Mouse (Mus musculus): ENCODE results near the gene Nab2.

Nab2 gene

DNA sequence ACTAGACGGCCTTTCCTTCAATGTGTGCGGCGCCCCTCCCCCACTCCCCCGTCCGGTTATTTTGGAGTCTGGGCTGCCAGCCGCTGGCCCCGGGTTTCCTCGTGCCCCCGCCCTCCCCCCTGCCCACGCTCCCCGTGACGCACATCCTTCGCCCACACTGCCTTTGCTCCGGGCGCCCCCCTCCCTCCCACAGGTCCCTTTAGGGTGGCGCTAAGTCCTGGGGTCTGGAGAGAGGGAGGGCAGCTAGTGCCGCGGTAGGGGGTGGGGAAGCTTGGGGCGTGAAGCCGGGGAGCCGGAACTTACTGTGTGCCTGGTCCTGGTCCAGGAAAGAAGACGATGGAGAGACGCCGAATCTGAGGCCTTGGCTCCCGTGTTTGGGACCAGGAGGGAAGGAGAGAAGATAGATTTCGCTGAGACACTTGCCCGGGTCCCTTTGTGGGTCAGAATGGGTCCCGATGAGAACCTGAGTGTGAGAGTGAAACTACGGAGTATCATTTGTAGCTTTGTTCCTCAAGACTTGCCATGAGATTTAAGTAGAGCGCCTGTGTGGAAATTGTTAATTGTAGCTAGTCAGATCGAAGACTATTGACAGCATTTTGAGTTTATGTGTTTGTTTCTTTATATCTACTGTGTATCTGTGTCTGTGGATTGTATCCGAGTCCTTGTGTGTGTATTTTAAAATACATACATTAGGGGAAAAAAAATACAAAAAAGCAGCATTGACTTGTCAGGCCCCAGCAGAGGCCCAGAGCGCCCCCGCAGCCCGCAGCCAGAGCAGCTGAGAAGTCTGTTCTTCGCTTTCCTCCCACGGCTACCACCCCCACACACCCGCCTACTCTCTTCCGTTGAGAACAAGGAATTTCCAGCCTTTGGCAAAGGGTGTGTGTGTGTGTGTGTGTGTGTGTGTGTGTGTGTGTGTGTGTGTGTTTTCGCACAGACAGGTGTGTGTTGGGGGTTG, at the start of gene Nab2:
Nab2 (minus strand) TSS at position 476 of the 958 bp plus-strand sequence.
- DNase-seq (ENCODE audit: low spot score) = peak; percentile 65

DNA sequence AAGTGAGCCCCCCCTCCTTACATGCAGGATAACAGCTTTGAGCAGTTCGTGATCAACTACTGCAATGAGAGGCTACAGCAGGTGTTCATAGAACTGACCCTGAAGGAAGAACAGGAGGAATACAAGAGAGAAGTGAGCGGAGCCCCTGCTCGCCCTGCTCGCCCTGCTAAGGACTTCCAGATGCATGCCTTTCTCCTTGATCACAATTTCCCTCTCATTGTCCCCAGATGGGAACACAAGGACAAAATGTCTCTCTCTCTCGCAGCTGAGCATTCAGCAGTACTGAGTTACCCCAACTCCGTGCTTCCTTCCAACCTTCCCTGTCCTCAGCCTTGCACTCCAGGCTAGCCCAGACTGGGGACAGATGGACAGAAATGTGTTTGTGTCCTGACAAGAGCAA, 44.4 kb upstream of the Nab2 start:
- DNase-seq (ENCODE audit: low spot score) = no peak

DNA sequence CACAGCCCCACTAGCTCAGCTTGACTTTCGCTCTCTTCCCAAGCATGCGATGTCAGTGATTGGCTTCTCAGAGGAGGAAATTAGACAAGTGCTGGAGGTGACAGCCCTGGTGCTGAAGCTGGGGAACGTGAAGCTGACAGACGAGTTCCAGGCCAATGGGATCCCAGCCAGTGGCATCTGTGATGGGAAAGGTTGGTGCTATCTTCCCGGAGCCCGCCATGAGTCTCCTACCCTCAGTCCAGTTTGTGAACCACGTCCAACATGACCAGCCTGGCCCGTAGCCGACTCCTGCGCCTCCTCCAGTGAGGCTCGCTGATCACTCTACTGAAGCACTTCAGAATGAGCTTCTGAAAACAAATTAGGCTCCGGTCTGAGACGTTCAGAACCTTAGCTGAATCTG, 42.0 kb upstream of the Nab2 start:
- no peak for DNase-seq (ENCODE audit: low spot score)

DNA sequence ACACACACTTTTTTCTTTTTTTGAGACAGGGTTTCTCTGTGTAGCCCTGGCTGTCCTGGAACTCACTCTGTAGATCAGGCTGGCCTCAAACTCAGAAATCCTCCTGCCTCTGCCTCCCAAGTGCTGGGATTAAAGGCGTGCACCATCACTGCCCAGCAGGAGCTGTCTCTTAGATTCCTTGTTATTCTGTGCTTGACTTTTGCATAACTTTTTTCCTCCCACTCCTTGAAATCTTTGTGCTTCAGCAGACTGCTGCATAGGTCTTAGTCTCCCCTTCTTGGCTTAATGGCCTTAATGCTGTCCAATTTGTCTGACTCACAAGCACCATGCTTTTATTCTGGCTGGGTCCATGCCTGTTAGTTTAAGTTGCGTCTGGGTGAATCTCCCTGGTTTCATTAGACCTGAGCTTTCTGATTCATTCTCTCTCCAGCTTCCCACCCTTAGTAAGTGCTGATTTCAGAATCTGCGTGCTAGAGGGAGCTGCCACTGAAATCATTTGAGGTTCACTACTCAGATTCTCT, 40.5 kb upstream of the Nab2 start:
- DNase-seq (ENCODE audit: low spot score) = no peak

DNA sequence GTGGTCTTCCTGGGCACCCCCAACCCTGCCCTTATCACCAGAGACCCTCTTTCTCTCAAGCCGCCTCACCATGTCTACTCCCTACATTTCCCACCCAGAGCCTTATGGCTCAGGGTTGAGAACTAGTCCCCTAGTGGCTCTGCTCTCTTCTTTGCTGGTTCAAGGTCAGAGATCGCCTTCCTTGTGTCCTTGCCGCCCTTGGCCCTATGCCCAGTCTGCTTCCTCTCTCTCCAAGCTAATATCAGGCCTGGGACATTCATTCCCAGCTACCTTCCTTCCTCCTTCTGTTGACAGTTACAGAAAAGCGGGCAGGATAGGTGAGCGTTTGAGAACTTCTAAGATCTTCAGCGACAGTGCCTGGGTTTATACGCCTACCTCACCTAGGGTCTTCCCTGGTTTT, 39.4 kb upstream of the Nab2 start:
- DNase-seq (ENCODE audit: low spot score) = no peak

DNA sequence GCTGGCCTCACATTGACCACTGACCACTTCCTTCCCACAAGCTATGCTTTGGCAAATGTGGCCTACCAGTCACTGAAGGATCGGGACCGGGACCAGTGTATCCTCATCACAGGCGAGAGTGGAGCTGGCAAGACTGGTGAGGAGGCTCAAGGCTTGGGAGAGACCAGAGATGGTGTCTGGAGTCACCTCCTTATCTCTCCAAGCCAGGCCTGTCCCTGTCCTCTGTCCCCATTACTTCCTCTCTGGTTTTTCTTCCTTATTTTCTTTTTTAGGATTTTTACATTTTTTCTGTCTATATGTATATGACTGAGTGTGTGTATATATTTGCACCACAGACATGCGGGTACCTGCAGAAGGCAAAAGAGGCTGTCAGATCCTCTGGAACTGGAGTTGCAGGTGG, 37.4 kb upstream of the Nab2 start:
- DNase-seq (ENCODE audit: low spot score) = no peak

DNA sequence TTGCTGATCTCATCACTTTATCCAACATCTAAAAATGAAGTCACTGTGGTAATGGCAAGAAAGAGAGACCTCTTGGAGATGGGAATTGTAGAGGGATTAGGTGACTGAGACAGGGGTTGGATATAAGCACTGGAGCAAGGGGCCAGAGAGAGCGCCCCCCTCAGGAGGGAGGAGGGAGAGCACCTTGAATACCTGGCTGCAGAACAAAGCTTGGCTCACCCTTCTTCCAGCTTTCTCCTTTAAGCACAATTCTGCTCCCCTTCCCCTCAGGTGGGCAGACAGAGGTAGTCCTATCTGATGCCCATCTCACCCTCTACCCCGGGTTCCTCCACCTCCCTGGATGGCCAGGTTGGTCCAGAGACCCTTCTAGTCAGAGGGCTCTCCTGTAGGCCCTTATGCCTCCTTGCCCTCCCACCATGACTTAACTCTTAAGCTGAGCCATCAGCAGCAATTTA, 36.4 kb upstream of the Nab2 start, which contains the start of gene Myo1a:
Myo1a (plus strand) TSS at position 405 of the 455 bp plus-strand sequence.
- DNase-seq (ENCODE audit: low spot score) = no peak

DNA sequence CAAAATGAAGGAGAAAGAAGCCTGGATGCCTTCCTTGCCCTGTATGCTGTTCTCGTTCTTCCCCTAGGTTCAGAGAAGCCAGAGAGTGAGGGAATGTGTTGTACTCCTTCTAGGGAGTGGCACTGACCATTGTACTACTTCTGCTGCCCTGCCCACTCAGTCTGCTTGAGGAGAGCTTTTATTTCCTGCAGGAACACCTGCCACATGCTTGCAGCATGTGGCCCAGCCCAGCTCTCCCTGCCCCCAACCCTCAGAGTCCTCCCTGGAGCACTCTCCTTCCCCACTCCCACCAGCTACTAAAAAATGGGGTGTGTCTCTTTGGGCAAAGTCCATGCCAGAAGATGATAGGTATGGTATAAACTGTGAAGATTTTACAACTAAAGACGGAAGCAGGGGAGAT, 35.9 kb upstream of the Nab2 start:
- DNase-seq (ENCODE audit: low spot score) = no peak

DNA sequence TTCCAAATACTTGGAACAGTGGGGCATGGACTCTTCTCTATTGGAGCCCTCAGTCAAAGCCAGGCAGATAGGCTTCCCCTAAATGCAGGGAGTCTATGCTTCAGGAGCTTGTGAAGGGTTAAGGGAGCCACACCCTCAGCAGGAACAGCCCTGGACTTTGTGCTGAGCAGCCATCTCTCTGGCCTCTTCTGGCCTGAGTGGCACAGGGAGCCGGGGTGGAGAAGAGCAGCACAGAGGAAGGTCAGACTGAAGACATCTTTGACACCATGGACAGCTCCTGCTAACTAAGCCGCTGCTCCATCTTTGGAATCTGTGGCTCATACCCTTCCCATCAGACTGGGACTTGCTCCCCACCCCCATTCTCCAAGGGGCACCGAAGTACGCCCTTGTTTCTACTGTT, 34.9 kb upstream of the Nab2 start:
- no peak for DNase-seq (ENCODE audit: low spot score)

DNA sequence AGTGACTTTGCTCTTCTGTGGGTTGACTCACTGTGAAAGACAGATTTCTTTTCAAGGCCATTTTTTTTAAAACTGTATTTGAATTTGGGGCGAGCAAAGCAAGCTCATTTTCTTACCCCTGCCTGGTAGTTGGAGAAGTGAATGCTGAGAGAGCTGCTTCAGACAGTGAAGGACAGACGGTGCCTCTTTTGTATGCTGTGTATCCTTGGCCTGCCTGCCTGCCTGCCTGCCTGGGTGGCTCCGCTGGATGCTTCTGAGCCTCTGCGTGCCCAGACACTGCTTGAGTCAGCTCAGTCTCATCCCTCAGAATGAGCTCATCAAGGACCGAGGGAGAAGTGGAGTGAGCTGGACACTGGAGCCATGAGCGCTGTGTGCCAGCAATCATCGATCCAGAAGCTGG, 30.6 kb upstream of the Nab2 start:
- no peak for DNase-seq (ENCODE audit: low spot score)

DNA sequence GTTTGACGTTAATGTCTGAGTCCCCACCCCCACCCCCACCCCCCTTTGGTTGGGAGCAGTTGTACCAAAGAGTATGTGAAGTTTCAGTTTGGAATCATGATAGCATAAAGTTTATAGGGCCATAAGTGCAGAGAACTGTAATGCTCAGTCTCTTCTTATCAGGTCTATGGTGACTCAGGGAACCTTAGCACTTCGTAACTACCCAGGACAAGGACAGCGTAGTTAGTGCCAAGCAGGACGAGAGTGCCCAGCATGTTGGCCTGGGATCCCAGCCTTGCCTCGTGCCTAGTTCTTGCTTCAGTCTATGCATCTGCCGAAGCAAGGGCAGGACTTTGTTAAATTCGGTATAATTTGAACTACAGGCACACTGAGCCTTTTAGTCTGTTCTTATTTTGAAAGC, 27.4 kb upstream of the Nab2 start:
- no peak for DNase-seq (ENCODE audit: low spot score)

DNA sequence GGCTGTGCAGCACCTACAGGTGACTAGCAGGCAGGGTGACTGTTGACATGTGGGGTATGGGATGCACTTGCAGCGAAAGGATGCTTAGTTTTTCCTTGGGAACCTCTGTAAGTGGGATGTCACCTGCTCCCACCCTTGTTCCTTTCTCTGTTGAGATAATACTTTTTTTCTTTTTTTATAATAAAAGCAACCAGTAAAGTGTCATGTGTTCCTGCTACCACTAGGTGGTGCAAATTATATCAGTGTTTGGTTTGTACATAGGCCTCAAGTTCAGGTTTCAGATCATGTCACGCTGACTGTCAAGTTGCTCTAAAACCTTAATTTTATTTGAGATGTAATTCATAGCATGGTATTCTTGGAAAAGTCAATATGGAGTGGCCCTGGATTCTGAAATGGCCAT, 26.3 kb upstream of the Nab2 start:
- no peak for DNase-seq (ENCODE audit: low spot score)

DNA sequence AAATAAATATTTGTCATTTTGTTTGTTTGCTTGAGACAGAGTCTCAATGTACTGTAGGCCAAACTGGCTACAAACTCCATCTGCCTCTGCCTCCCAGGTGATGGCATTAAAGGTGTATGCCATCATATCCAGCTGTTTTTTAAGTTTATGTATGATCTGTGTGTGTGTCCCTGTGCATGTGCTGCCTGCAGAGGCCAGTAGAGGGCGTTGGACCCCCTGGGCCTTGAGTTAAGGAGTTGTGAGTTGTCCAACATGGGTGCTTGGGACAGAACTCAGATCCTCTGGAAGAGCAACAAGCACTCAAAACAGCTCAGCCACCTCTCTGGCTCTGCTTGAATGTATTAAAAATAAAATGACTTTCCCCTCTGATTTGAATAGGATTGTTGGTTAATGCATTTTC, 22.7 kb upstream of the Nab2 start:
- no peak for DNase-seq (ENCODE audit: low spot score)

DNA sequence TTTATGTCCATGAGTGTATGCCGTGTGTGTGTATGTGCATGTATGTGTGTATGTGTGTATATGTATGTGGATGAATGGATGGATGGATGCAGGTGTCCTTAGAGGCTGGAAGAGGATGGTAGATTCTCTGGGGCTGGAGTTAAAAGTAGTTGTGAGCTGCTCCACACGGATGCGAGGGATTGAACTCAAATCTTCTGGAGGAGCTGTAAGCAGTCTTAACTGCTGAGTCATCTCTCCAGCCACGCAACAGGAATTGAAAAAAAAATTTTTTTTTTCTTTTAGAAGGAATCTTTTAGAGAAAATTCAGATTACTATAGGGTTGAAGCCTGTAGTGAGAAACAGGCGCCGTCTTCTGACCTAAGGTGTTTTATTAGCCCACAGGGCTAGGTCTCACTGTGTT, 14.5 kb upstream of the Nab2 start:
- DNase-seq (ENCODE audit: low spot score) = no peak

DNA sequence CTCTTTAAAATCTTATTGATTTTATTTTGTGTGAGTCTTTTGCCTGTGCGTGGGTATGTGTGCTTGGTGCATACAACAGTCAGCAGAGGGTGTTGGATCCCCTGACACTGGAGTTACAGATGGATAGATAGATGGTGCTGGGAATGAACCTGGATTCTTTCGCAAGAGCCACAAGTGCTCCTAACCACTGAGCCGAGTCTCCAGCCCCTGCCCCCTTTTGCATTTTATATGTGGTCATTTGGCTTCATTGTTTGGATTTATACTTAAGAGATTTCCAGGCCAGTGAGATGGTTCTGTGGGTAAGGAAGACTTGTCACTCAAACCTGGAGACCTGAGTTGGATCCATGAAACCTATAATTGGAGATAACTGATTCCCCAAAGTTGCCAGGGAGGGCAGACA, 11.5 kb upstream of the Nab2 start:
- DNase-seq (ENCODE audit: low spot score) = no peak

DNA sequence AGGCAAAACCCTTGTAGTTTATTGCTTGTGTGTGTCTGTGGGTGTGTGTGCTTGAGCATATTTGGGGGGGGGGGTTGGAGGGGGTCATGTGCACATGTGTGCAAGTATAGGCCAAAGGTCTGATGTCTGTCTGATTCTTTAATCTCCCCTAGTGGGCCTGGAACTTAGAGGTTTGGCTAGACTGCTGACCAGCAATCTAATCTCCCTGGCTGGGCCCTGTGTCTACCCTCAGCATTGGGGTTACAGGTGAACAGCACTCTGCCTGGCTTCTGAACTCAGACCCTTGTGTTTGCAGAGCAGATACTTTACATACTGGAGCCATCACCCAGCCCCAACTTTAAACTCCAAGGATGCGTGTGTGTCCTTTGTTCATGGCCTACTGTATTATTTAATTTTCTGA, 10.8 kb upstream of the Nab2 start:
- DNase-seq (ENCODE audit: low spot score) = no peak

DNA sequence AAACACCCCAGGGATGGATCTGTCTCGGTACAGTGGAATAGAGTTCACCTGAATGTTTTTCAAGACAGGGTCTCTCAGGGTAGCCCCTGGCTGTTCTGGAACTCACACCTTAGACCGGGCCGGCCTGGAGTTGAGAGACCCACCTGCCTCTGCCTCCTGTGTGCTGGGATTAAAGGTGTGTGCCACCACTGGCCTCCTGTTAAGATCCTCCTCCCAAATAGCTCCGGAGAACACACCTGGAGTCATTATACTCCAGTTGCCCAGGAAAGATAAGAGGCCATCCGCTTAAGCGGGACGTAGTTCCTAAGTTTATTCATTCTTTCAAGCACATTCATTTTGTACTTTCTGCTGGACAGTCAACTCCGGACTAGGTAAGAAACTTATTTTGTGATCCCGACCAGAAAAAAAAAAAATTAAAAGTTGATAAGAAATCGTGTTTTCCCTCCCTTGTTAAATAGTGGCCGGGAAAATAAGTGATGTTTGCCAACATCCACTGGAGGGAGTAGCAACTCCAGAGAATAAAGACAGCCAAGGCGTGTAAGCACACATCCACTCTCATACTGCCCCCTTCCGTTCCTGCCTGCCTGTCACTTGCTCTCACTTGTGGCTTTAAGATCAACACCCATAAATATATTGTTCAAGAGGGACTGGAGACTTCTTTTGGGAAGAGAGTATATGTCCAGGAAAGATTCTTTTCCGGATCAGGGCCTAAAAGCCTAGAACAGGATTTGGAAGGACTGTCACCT, 9.4 kb upstream of the Nab2 start:
- no peak for DNase-seq (ENCODE audit: low spot score)

DNA sequence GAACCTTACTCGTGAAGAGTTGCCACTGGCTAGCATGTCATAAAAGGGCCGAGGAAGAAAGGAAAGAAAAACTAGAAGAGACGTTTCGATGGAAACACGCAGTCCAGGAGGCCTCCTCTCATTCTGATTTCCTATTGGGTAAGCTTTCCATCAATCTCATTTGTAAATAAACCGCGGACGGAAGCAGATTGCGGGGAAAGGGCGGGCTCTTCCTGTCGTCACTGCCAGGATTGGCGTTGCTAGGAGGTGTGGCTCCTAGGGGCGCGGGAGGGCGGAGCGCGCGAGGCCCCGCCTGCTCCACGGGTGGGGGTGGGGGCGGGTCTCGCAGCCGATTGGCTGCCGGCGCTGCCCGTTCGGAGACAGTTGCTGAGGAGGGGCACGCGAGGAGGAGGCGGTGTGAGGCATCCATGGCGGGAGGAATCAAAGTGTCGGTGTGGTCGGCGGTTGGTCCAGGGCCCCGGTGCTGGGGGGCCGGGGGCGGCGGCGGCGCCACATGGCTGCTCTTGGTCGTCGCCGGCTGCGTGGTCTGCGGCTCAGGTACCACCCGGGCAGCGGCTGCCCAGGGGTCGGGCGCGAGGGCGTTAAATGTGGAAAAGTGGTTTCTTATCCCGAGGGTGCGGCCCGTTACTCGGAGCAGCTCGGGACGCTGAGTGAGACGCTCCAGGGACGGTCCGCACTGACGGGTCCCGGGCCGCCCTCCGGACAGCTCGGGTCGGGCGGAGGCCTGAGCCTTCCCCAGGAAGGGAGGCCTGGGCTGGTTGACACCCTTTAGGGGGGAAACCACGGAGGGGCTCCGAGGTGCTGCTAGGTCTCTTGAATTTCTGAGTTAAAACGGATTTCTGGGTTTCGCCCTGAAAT, 8.6 kb upstream of the Nab2 start:
- DNase-seq (ENCODE audit: low spot score) = peak; percentile 73

DNA sequence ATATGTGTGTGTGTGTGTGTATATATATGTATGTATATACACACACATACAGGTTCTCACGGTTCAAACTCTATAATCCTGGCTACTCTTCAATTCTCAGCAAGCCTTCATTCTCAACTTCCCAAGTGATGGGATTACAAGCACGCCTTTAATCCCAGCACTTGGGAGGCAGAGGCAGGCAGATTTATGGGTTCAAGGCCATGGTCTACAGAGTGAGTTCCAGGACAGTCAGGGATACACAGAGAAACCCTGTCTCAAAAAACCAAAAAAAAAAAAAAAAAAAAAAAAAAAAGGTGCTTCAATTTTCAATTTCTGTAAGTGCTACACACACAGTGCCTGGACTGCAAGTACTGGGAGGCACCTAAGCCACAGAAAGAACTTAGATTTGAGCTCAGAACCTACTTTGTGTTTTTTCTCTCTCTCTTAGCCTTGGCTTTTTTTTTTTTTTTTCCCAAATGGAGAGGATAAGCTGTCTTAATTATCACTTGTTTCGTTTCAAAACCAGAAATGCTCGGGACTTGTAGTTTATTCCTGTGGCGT, 7.6 kb upstream of the Nab2 start:
- DNase-seq (ENCODE audit: low spot score) = no peak

DNA sequence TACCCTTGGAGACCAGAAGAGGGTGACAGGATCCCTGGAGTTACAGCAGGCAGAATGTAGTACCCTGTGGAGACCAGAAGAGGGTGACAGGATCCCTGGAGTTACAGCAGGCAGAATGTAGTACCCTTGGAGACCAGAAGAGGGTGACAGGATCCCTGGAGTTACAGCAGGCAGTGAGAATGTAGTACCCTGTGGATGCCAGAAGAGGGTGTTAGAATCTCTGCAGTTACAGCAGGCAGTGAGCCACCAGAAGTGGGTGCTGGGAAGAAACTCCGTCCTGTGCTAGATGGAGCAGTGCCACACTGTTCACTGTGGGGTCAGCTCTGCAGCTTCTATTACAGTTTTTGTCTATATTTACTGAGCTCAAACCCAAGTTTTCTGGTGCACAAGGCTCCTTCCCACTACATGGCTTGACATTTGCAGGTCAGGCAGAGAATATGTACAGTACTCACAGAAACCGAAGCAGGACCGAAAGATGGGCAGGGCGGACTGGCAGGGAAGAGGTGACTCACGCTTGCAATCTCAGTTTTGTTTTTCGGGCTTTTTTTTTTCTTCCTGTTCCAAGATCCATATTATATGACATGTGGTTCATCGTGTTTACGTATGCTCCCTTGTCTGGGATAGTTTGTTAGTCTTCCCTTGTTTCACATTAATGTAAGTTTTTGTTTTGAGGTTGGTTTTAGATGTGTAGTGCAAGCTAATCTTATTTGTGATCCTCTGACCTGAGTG, 6.6 kb upstream of the Nab2 start:
- DNase-seq (ENCODE audit: low spot score) = peak; percentile 36

DNA sequence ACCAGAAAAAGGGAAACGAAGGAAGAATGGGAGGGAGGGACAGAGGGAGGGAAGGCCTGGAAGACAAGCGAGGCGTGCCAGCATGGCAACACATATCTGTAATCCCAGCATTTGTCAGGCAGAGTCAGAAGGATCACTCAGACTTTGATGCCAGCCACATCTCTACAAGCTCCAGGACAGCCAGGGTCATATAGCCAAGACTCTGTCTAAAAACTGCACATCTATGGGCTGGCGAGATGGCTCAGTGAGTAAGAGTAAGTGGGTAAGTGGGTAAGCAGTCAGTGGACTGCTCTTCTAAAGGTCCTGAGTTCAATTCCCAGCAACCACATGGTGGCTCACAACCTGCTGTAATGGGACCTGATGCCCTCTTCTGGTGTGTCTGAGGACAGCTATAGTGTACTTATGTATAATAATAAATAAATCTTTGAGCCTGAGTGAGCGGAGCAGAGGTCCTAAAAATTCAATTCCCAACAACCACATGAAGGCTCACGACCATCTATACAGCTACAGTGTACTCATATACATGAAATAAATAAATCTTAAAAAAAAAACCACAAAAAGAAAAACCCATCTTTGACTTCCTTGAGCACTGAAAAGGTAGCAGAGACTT, 5.8 kb upstream of the Nab2 start:
- DNase-seq (ENCODE audit: low spot score) = no peak
